Mouse (Mus musculus): Measurements from ENCODE around the gene Aaas.

GRCm38 (mm10) chr15:102335254-102335653 lies 15.3 kb downstream of the Aaas start:
- TF ChIP-seq CTCF (IDR thresholded peaks at IDR 0.05; ENCODE audit: borderline replicate concordance, insufficient read depth, low read depth, low read length) (no peak), POLR2A (IDR thresholded peaks at IDR 0.05; ENCODE audit: borderline replicate concordance, insufficient read depth, low read length) (no peak)

Data from cerebellum, adult 2 months (tissue).